Mouse (Mus musculus) spleen, adult 2 months (tissue): ENCODE results near the gene Fam160b1. TPM values are rescaled to one million over a fixed set of nuclear protein-coding genes. Genes with fewer than 3 reads are reported as not detected.

Experiments
- DNase-seq, 2 experiments: peaks; one replicate each; pipeline versions ENCODE4 v3.0.0 to v3.0.0-alpha.2; 2012 to 2021; ENCODE audit warnings: low spot score in 2 of 2, low read depth in 1 of 2
- H3K27ac ChIP-seq: fragments of 200-500 bp; 2 replicates; pipeline ENCODE4 v1.5.1; 2012; ENCODE audit warnings: low read length, inconsistent platforms; ENCODE audit not compliant: insufficient read depth
- H3K27me3 ChIP-seq: fragments of 200-500 bp; 2 replicates; pipeline ENCODE4 v1.6.1; 2012; ENCODE audit warnings: mild to moderate bottlenecking, moderate library complexity, low read length, inconsistent platforms; ENCODE audit not compliant: control insufficient read depth, insufficient read depth
- H3K36me3 ChIP-seq: fragments of 200-500 bp; 2 replicates; pipeline ENCODE4 v1.6.1; 2012; ENCODE audit warnings: mild to moderate bottlenecking, low read length, inconsistent platforms; ENCODE audit not compliant: control insufficient read depth, insufficient read depth
- H3K4me1 ChIP-seq: fragments of 200-500 bp; 2 replicates; pipeline ENCODE4 v1.6.1; 2011; ENCODE audit warnings: inconsistent platforms; ENCODE audit not compliant: control insufficient read depth, insufficient read depth, insufficient read length
- H3K4me3 ChIP-seq: fragments of 200-500 bp; 2 replicates; pipeline ENCODE4 v1.5.1; 2011; ENCODE audit warnings: mild to moderate bottlenecking, inconsistent platforms; ENCODE audit not compliant: insufficient read depth, insufficient read length; ENCODE audit errors: extremely low read depth
- CTCF ChIP-seq: fragments of 200-500 bp; IDR thresholded peaks from 2 replicates; pipeline ENCODE4 v1.5.1; 2011; ENCODE audit warnings: mild to moderate bottlenecking, inconsistent platforms; ENCODE audit not compliant: insufficient read depth, insufficient read length, insufficient replicate concordance; ENCODE audit errors: extremely low read depth
- POLR2A ChIP-seq: fragments of 200-500 bp; IDR thresholded peaks from 2 replicates; pipeline ENCODE4 v1.6.1; 2011; ENCODE audit warnings: low read depth, low read length, inconsistent platforms
- WGBS: fragments of 180-500 bp; shearing (Covaris S2); methylation state at CpG from one replicate; pipeline ENCODE4 v1.1.7; 2018; 5-methylcytosine and 5-hydroxymethylcytosine counted together
- polyA plus RNA-seq: library from polyadenylated mRNA; depleted of rRNA; stranded (reverse); fragments of >200 nt; gene quantifications from 2 replicates; pipeline ENCODE4 v1.2.3, GENCODE M21; 2012

The Fam160b1 gene
- polyA plus RNA-seq, 1 experiment, result 7.9 TPM

DNA sequence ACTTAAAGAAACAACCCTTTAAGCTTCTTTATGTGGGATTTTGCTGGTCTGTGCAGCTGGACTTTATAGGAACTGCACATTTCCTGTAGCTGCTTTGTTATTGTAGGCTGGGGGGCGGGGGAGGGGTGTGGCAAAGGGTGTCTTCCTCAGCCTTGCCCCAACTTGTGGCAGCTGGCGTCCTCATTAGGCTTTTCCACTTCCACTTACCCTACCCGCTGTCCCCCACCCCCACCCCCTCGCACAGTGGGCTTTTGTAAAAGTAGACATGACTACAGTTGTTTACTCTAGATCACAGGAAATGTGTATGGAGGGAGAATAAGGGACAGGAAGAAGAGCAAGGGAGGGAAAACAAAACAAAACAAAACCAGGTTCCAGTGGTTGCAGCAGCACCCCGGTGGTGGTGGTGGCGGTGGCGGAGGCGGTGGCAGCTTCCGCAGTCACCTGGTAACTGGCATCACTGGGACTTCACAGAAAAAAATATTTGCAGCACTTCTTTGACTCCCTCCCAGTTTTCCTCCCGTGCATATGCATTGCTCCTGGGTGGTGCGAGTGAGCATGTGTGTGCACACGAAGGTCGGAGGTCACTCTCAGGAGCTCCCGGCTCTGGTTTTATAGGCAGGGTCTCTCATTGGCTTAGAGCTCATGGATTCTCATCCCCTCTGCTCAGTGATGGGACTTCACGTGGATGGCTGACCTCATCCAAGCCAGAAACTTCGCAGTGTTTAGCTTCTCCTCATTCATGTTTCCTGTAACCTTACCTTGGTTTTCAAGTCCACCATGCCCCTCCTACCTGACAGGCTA is 4.8 kb upstream of the Fam160b1 start:
- peak overlapping the region; percentile 27 for H3K4me3 ChIP-seq
- WGBS, result 6% methylated on average over 16 of the region's 16 CpGs
- peaks cover 28% of the 10 kb centered on the region for H3K4me1 ChIP-seq
- H3K36me3 ChIP-seq, result no peaks in the 10 kb centered on the region
- no peaks in the 10 kb centered on the region for H3K27me3 ChIP-seq
- peak; percentile 55 to 68 for DNase-seq
- TF ChIP-seq CTCF (no peak), POLR2A (no peak)
- peak overlapping the region; percentile 81 for H3K27ac ChIP-seq

DNA sequence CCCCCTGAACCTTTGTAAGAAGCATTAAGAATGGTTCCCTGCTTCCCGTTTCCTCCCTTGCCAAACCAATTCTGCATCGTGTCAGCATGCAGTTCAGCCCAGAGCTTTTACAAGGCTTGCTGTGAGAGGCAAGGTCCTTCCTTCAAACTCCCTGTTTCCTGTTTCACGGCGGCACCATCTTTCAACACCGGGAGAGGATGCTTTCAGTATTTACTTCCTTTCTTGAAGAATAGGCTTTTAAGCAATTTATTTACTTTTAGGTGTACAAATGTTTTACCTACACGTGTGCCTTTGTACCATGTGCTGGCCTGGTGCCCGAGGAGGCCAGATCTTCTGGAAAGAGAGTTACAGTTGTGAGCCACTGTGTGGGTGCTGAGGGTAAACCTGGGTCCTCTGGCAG is 4.2 kb upstream of the Fam160b1 start:
- WGBS, result 6% methylated on average over 7 of the region's 7 CpGs
- Histone ChIP-seq H3K4me3 (peak overlapping the region; percentile 27; the same call in 1 of the 2 replicates), H3K36me3 (no peaks in the 10 kb centered on the region), H3K27ac (peak overlapping the region; percentile 79), H3K4me1 (peaks cover 28% of the 10 kb centered on the region), H3K27me3 (no peaks in the 10 kb centered on the region)
- TF ChIP-seq POLR2A, result no peak
- TF ChIP-seq CTCF, result no peak
- no peak for DNase-seq

DNA sequence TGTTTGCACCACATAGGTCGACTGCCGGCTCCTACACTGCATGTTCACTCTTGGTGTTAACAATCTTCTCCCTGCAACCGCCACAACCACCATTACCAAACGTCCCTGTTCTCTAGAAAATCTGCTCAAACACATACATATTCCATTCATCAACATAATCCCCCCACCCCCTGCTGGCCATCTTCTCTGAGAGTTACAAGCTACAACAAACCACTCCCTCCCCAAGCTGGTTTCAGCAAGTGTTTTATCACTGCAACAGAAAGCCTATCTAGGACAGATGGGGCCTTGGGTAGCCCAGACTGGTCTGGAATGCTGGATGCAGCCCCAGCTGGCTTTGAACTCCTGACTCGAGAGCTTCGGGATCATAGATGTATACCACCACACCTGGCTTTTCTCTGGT is 3.2 kb upstream of the Fam160b1 start:
- H3K4me1 ChIP-seq, result peaks cover 28% of the 10 kb centered on the region
- no peaks in the 10 kb centered on the region for H3K36me3 ChIP-seq
- no peak overlapping the region for H3K4me3 ChIP-seq
- no peaks in the 10 kb centered on the region for H3K27me3 ChIP-seq
- 70% methylated on average over 6 of the region's 6 CpGs for WGBS
- DNase-seq, result no peak
- no peak overlapping the region for H3K27ac ChIP-seq
- TF ChIP-seq CTCF (no peak), POLR2A (no peak)

DNA sequence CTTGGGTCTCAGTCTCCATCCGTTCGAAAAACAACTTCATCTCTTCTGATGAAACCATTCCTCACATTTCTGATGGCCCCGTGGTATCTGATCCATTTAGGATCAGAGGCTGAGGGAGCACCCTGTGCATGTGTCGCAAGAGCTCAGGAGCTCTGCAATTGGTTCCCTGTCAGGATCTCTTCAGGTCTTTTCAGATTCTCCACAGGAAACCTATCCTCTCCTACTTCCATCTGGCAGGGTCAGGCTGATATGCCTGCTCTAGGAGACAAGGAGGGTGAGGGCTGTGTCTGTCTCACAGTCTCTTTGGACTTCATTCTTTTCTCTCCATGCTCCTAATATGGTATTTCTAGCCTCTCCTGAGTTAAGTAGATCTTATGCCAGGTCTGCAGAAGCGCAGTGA is 2.7 kb upstream of the Fam160b1 start:
- Histone ChIP-seq H3K4me1 (peaks cover 30% of the 10 kb centered on the region), H3K27ac (no peak overlapping the region; the same call in 1 of the 2 replicates), H3K27me3 (no peaks in the 10 kb centered on the region), H3K36me3 (no peaks in the 10 kb centered on the region), H3K4me3 (peak overlapping the region; percentile 3; the same call in 1 of the 2 replicates)
- DNase-seq, result no peak
- WGBS, result 75% methylated on average over 5 of the region's 5 CpGs
- TF ChIP-seq POLR2A (no peak), CTCF (no peak)

DNA sequence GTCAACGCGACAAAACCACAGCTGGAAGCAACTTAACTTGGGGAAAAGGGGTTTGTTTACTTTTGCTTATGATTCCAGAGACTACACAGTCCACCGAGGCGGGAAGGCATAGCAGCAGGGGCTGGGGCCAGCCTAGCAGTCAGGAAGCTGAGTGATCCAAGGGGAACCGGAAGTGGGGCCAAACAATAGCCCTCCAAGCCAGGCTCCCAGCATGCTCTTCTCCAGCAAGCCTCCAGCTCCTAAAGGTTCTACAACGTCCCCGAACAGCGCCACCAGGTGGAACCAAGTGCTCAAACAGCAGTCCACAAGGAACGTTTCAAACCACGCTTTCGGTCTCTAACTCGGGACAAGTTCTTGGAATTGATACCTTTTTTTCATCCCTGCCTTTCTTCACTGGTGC is 2.2 kb upstream of the Fam160b1 start:
- H3K27ac ChIP-seq, result peak overlapping the region; percentile 75
- H3K27me3 ChIP-seq, result no peaks in the 10 kb centered on the region
- H3K4me1 ChIP-seq, result peaks cover 33% of the 10 kb centered on the region
- peak; percentile 58 to 76 for DNase-seq
- peak; percentile 13; the same call in 1 of the 2 replicates for TF ChIP-seq POLR2A
- TF ChIP-seq CTCF, result peak; percentile 61; the same call in 1 of the 2 replicates
- peak overlapping the region; percentile 54 for H3K4me3 ChIP-seq
- 5% methylated on average over 12 of the region's 12 CpGs for WGBS
- no peaks in the 10 kb centered on the region for H3K36me3 ChIP-seq

DNA sequence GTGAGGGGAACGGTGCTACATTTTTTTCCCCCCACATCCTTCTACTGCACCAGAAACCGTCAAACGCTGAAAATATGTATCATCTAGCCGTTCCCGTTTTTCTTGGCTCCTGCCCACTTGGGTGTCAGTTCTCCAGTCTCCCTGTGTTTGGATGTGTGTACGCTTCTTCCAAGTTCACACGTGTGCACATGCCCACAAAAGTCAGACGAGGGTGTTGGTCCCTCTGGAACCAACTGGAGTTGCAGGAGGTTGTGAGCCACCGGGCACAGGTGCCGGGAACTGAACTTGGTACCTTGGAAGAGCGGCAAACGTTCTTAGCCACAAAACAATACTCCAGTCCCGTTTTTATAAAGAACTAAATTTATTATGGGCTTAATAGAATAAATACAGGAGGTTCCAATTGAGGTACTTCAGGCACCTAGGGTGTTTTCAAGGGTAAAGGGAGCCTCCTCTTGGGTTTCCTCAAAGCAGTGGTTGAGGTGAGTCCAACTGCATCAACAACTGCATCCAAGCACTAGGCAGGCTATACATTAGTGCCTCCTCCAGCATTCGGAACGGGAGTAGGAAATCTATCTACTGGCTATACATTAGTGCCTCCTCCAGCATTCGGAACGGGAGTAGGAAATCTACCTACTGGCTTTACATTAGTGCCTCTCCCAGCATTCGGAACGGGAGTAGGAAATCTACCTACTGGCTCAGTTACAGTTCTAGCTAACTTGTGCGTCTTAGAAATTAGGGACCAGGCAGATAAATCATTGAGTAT is 1.5 kb upstream of the Fam160b1 start:
- TF ChIP-seq CTCF (no peak), POLR2A (no peak)
- no peak for DNase-seq

More for the DNA sequence above, 1.5 kb upstream of the Fam160b1 start:
- peak overlapping the region; percentile 75; the same call in 1 of the 2 replicates for H3K27ac ChIP-seq
- peaks cover 35% of the 10 kb centered on the region for H3K4me1 ChIP-seq
- WGBS, result 49% methylated on average over 20 of the region's 20 CpGs
- no peaks in the 10 kb centered on the region for H3K27me3 ChIP-seq
- peak overlapping the region; percentile 54; the same call in 1 of the 2 replicates for H3K4me3 ChIP-seq
- H3K36me3 ChIP-seq, result no peaks in the 10 kb centered on the region
